Mouse (Mus musculus) liver, adult 2 months (tissue): ENCODE measurements around the gene Vps72.

Source experiments
- CTCF ChIP-seq: fragments of 200-500 bp; IDR thresholded peaks from 2 replicates; pipeline ENCODE4 v1.5.1; 2011; ENCODE audit warnings: low read depth, low read length, control low read depth
- POLR2A ChIP-seq: fragments of 200-500 bp; IDR thresholded peaks from 2 replicates; pipeline ENCODE4 v1.6.1; 2011; ENCODE audit warnings: low read length, control low read depth; ENCODE audit not compliant: insufficient read depth; ENCODE audit errors: extremely low read depth

DNA sequence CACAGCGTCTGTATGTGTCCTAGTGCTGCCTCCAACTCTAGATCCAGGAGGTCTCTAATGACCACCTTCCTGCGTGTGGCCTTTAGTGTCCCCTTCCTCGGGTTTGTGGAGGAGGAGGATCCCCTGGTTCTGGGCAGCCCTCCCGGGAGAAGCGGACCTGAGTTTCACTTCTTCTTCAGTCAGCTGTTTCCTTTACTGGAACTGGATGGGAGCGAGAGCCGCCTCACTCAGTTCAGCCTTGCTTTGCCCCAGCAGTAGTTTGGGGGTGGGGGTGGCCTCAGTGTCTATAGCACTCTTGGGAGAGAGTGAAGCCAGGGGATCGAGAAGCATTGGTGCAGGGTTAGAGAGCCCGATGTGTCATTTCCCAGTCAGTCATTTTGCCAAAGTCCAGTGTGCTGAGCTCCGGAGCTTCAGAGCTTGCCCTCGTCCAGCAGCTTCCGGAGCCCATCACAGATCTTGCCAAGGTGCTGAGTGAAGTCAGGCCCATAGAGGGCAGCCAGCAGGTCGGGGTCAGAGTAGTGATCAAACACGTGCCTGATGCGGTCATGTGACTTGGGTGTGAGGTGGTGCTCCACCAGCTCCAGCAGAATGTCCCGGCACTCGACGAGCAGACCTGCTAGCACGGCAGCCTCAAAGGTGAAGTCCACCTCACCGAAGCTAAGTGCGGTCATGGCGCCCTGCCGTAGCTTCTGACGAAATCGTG, 28.9 kb downstream of the Vps72 start:
- TF ChIP-seq POLR2A (no peak), CTCF (no peak)
